Mouse (Mus musculus) liver, embryonic 14.5 days (tissue): ENCODE measurements around the gene Thg1l.

Source experiments
- CTCF ChIP-seq: IDR thresholded peaks from 2 replicates; pipeline ENCODE4 v1.5.1; 2016; ENCODE audit warnings: antibody characterized with exemption, low read depth, control low read depth
- EP300 ChIP-seq: IDR thresholded peaks from 2 replicates; pipeline ENCODE4 v1.6.1; 2016; ENCODE audit warnings: antibody characterized with exemption, low read depth

DNA sequence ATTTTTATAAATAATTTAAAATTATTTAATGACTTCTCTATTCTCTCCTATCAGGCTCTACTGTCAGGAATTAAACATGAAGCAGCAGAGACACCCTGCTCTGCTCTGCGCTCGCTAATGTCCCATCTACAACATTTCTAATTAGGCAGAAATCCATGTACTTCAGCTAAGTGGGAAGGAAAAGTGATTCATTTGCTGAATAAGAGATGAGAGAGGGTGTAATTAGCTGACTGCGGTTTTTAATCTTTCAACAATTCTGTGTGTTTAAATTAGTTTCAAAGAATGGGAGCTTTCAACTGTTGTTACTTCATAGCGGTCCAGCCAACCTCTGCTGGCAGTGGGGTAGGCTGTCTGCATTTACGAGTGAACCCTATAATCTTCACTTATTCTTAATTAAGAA is 44.6 kb downstream of the Thg1l start:
- TF ChIP-seq CTCF: no peak
- TF ChIP-seq EP300: no peak
